Mouse (Mus musculus) ES-Bruce4 (cell line): ENCODE measurements at regions not wholly inside any gene's neighbourhood (a gene's known extent, or its start where the extent isn't known, plus 50 kb on each side); places are given as distances from the start of the nearest gene placed in this dataset.

Experiments
- H3K27ac ChIP-seq: 2 replicates; pipeline ENCODE4 v1.5.1; 2012; ENCODE audit warnings: low read length, inconsistent platforms; ENCODE audit not compliant: insufficient read depth
- H3K27me3 ChIP-seq: 2 replicates; pipeline ENCODE4 v1.6.1; 2012; ENCODE audit warnings: mild to moderate bottlenecking, low read length, inconsistent platforms; ENCODE audit not compliant: control insufficient read depth, poor library complexity, insufficient read depth, severe bottlenecking
- H3K36me3 ChIP-seq: 2 replicates; pipeline ENCODE4 v1.6.1; 2012; ENCODE audit warnings: inconsistent platforms, mild to moderate bottlenecking, low read length, moderate library complexity; ENCODE audit not compliant: control insufficient read depth, poor library complexity, insufficient read depth, severe bottlenecking
- H3K4me1 ChIP-seq: one replicate; pipeline ENCODE4 v1.8.1; 2011; ENCODE audit warnings: low read length; ENCODE audit not compliant: control insufficient read depth, insufficient read depth
- H3K4me3 ChIP-seq: 2 replicates; pipeline ENCODE4 v1.5.1; 2011; ENCODE audit warnings: low read depth, mild to moderate bottlenecking, low read length
- H3K9ac ChIP-seq: 2 replicates; pipeline ENCODE4 v1.6.1; 2012; ENCODE audit warnings: low read depth, mild to moderate bottlenecking, inconsistent platforms; ENCODE audit not compliant: poor library complexity, severe bottlenecking
- H3K9me3 ChIP-seq: replicated peaks from 2 replicates; pipeline ENCODE4 v1.6.1; 2012; ENCODE audit warnings: mild to moderate bottlenecking, low read length, inconsistent platforms; ENCODE audit not compliant: control insufficient read depth, poor library complexity, insufficient read depth, severe bottlenecking
- CTCF ChIP-seq: IDR thresholded peaks from one replicate; pipeline ENCODE4 v1.8.1; 2011; ENCODE audit warnings: low read depth, low read length
- EP300 ChIP-seq: IDR thresholded peaks from 2 replicates; pipeline ENCODE4 v1.6.1; 2011; ENCODE audit warnings: low read depth, low read length; ENCODE audit not compliant: insufficient read depth
- POLR2A ChIP-seq: IDR thresholded peaks from one replicate; pipeline ENCODE4 v1.8.1; 2011; ENCODE audit warnings: low read length; ENCODE audit not compliant: insufficient read depth

- Histone ChIP-seq H3K27me3 (no peaks in the 10 kb centered on the region), H3K36me3 (no peaks in the 10 kb centered on the region), H3K4me1 (no peaks in the 10 kb centered on the region), H3K9me3 (no peaks in the 10 kb centered on the region), H3K4me3 (no peak overlapping the region), H3K9ac (no peak overlapping the region), H3K27ac (0 out of 2 replicates have a peak overlapping the region, but pooled peaks have one; percentile 16)
- no peak for TF ChIP-seq POLR2A
- TF ChIP-seq EP300, result no peak
- no peak for TF ChIP-seq CTCF
Observed at GRCm38 (mm10) chr1:115331901-115332300, 352.7 kb upstream of the Cntnap5a start.

GRCm38 (mm10) chr1:115336317-115336716, 348.2 kb upstream of the Cntnap5a start:
- Histone ChIP-seq H3K36me3 (no peaks in the 10 kb centered on the region), H3K9me3 (no peaks in the 10 kb centered on the region), H3K27ac (no peak overlapping the region), H3K27me3 (no peaks in the 10 kb centered on the region), H3K4me1 (no peaks in the 10 kb centered on the region), H3K4me3 (no peak overlapping the region), H3K9ac (no peak overlapping the region)
- TF ChIP-seq EP300 (no peak), POLR2A (no peak)
